Mouse (Mus musculus) embryo, embryonic 9.5 days (tissue): Measurements from ENCODE around the gene Pla2g10.
A peak's percentile ranks its signal among the peaks of the same experiment; 100 is the strongest.
"Not testable (repeated sequence)": the region's sequence is repeated elsewhere in the genome, so short reads cannot be mapped to it uniquely, and the experiment has no call there.

Source experiments
- DNase-seq: peaks from one replicate; pipeline ENCODE4 v3.0.0-alpha.2; 2017; ENCODE audit errors: extremely low spot score

Gene Pla2g10

GRCm38 (mm10) chr16:13730285-13731255 is at the start of gene Pla2g10:
Gene Pla2g10, minus strand, starts transcription at chr16:13730983.
- peak; percentile 20 for DNase-seq

GRCm38 (mm10) chr16:13774651-13775050 is 43.9 kb upstream of the Pla2g10 start:
- DNase-seq: not testable (repeated sequence)

- DNase-seq: not testable (repeated sequence)
Measured at GRCm38 (mm10) chr16:13774011-13774410, 43.2 kb upstream of the Pla2g10 start.

- DNase-seq: not testable (repeated sequence)
Measured at GRCm38 (mm10) chr16:13772051-13772450, 41.3 kb upstream of the Pla2g10 start.

GRCm38 (mm10) chr16:13771603-13772002 is 40.8 kb upstream of the Pla2g10 start:
- not testable (repeated sequence) for DNase-seq

GRCm38 (mm10) chr16:13766367-13766766 is 35.6 kb upstream of the Pla2g10 start:
- no peak for DNase-seq

GRCm38 (mm10) chr16:13764519-13764918 is 33.7 kb upstream of the Pla2g10 start:
- peak; percentile 2 for DNase-seq

GRCm38 (mm10) chr16:13762807-13763206 is 32.0 kb upstream of the Pla2g10 start:
- DNase-seq: not testable (repeated sequence)

- no peak for DNase-seq
Measured at GRCm38 (mm10) chr16:13757823-13758222, 27.0 kb upstream of the Pla2g10 start.

- DNase-seq: peak; percentile 92
Measured at GRCm38 (mm10) chr16:13754400-13755190, 23.8 kb upstream of the Pla2g10 start.

GRCm38 (mm10) chr16:13753986-13754385 is 23.2 kb upstream of the Pla2g10 start:
- DNase-seq: no peak

GRCm38 (mm10) chr16:13750626-13751025 is 19.8 kb upstream of the Pla2g10 start:
- no peak for DNase-seq

- no peak for DNase-seq
Measured at GRCm38 (mm10) chr16:13749981-13750380, 19.2 kb upstream of the Pla2g10 start.

- DNase-seq: no peak
Measured at GRCm38 (mm10) chr16:13749306-13749705, 18.5 kb upstream of the Pla2g10 start.

- not testable (repeated sequence) for DNase-seq
Measured at GRCm38 (mm10) chr16:13748813-13749212, 18.0 kb upstream of the Pla2g10 start.

- no peak for DNase-seq
Measured at GRCm38 (mm10) chr16:13748124-13748523, 17.3 kb upstream of the Pla2g10 start.

- DNase-seq: no peak
Measured at GRCm38 (mm10) chr16:13747708-13748107, 16.9 kb upstream of the Pla2g10 start.

- no peak for DNase-seq
Measured at GRCm38 (mm10) chr16:13740844-13741243, 10.1 kb upstream of the Pla2g10 start.

- not testable (repeated sequence) for DNase-seq
Measured at GRCm38 (mm10) chr16:13739044-13739443, 8.3 kb upstream of the Pla2g10 start.

GRCm38 (mm10) chr16:13735977-13736376 is 5.2 kb upstream of the Pla2g10 start:
- no peak for DNase-seq

GRCm38 (mm10) chr16:13733518-13734137 is 2.8 kb upstream of the Pla2g10 start:
- peak; percentile 74 for DNase-seq

GRCm38 (mm10) chr16:13732786-13733185 is 2.0 kb upstream of the Pla2g10 start:
- DNase-seq: no peak
